Mouse (Mus musculus) stomach, embryonic 14.5 days (tissue): ENCODE results near the gene Tbc1d1. TPM values are rescaled to one million over a fixed set of nuclear protein-coding genes. Genes with fewer than 3 reads are reported as not detected.
"Not testable (repeated sequence)": the region's sequence is repeated elsewhere in the genome, so short reads cannot be mapped to it uniquely, and the experiment has no call there.

Experiments used
- ATAC-seq: fragments of 200-750 bp; cut with Nextera tagmentation; 2 replicates; pipeline ENCODE4 v1.8.0; 2017; ENCODE audit warnings: low read depth, moderate TSS enrichment; ENCODE audit not compliant: insufficient number of reproducible peaks, insufficient read depth, low FRiP score
- H3K27ac ChIP-seq: fragments of 300-500 bp; sonication (generic); 2 replicates; pipeline ENCODE4 v1.5.1; 2014; ENCODE audit warnings: mild to moderate bottlenecking, low read length, moderate library complexity, mixed read lengths
- H3K27me3 ChIP-seq: fragments of 300-500 bp; sonication (generic); 2 replicates; pipeline ENCODE4 v1.6.1; 2014; ENCODE audit warnings: low read length, control low read depth, mixed read lengths; ENCODE audit not compliant: control insufficient read depth, insufficient read depth
- H3K36me3 ChIP-seq: fragments of 300-500 bp; sonication (generic); 2 replicates; pipeline ENCODE4 v1.6.1; 2014; ENCODE audit warnings: mild to moderate bottlenecking, control low read depth, low read length, moderate library complexity, mixed read lengths; ENCODE audit not compliant: control insufficient read depth, insufficient read depth
- H3K4me1 ChIP-seq: fragments of 300-500 bp; sonication (generic); 2 replicates; pipeline ENCODE4 v1.6.1; 2014; ENCODE audit warnings: low read length, control low read depth, mixed read lengths; ENCODE audit not compliant: control insufficient read depth, insufficient read depth
- H3K4me2 ChIP-seq: fragments of 300-500 bp; sonication (generic); replicated peaks from 2 replicates; pipeline ENCODE4 v1.6.1; 2014; ENCODE audit warnings: low read depth, low read length, control low read depth
- H3K4me3 ChIP-seq: fragments of 300-500 bp; sonication (generic); 2 replicates; pipeline ENCODE4 v1.5.1; 2014; ENCODE audit warnings: low read depth, low read length, control low read depth
- H3K9ac ChIP-seq: fragments of 300-500 bp; sonication (generic); replicated peaks from 2 replicates; pipeline ENCODE4 v1.6.1; 2014; ENCODE audit warnings: low read depth, mild to moderate bottlenecking, control low read depth, low read length, moderate library complexity, mixed read lengths
- H3K9me3 ChIP-seq: fragments of 300-500 bp; sonication (generic); 2 replicates; pipeline ENCODE4 v1.6.1; 2016; ENCODE audit warnings: low read depth, low read length, control low read depth; ENCODE audit not compliant: control insufficient read depth
- WGBS: fragments of 180-500 bp; shearing (Covaris S2); extraction: QIAGEN DNeasy Blood & Tissue Kit; methylation state at CpG from one replicate; pipeline ENCODE4 v1.1.7; 2014; 5-methylcytosine and 5-hydroxymethylcytosine counted together
- polyA plus RNA-seq: library from polyadenylated mRNA; unstranded; fragments of >200 nt; fragmentation: Nextera tagmentation; extraction: Ambion mirVana; gene quantifications from 2 replicates; pipeline ENCODE4 v1.2.1, GENCODE M21; 2014

Tbc1d1 gene
- polyA plus RNA-seq, 1 experiment from 2014 or later = 37.2 TPM

- H3K27me3 ChIP-seq = no peaks in the 10 kb centered on the region
- WGBS = 85% methylated on average over 5 of the region's 5 CpGs
- no peak overlapping the region for H3K9ac ChIP-seq
- H3K9me3 ChIP-seq = no peaks in the 10 kb centered on the region
- 0 out of 2 replicates have a peak, but pooled peaks cover 7% of the 10 kb centered on the region for H3K4me1 ChIP-seq
- peaks cover 7% of the 10 kb centered on the region for H3K36me3 ChIP-seq
- H3K4me2 ChIP-seq = no peak overlapping the region
- no peak overlapping the region for H3K4me3 ChIP-seq
- H3K27ac ChIP-seq = 0 out of 2 replicates have a peak overlapping the region, but pooled peaks have one; percentile 3
- no peak for ATAC-seq
Measured at GRCm38 (mm10) chr5:64325741-64326355, 169.7 kb downstream of the Tbc1d1 start.

DNA sequence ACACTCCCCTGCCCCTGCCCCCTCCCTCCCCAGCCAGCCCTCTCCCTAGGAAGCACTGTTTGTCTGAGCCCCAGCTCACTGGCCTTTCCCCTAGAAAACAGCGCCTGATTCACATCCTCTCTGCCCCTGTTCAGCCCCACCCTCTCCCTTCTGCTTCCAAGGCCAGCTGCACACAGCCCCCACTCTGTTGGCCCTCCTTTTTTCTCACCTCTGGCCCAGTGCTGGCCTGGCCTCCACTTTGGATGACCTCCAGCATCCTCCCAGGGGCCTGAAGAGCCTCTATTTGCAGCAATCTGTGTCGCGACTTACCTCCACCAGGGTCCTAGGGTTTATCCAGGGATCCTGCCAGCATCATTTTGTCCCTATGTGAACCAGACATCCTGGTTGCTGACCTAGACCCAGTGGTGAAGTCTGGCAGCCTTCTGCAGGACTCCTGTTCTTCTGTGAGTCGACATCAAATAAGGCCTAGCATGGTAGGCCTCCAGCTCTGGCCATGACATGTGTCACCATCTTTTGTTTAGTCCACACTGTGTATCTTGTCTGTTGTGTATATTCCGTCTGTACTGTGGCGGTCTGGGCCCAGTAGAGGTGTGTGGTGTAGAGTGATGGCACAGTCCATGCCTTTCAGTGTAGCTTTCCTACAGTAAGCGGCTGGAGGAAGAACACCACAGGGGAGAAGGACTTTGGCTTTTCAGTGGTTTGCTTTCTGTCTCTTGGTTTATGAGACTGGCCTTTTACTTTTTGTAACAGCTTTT lies 170.5 kb downstream of the Tbc1d1 start:
- peak; percentile 51; the same call in 1 of the 2 replicates for ATAC-seq
- Histone ChIP-seq H3K4me1 (0 out of 2 replicates have a peak, but pooled peaks cover 7% of the 10 kb centered on the region), H3K9me3 (no peaks in the 10 kb centered on the region), H3K27ac (no peak overlapping the region), H3K9ac (no peak overlapping the region), H3K4me2 (no peak overlapping the region), H3K4me3 (no peak overlapping the region), H3K27me3 (no peaks in the 10 kb centered on the region), H3K36me3 (peaks cover 7% of the 10 kb centered on the region)
- WGBS = 68% methylated on average over 7 of the region's 7 CpGs

GRCm38 (mm10) chr5:64327212-64327902 lies 171.3 kb downstream of the Tbc1d1 start:
- Histone ChIP-seq H3K27ac (no peak overlapping the region), H3K9ac (no peak overlapping the region), H3K4me1 (0 out of 2 replicates have a peak, but pooled peaks cover 7% of the 10 kb centered on the region), H3K9me3 (no peaks in the 10 kb centered on the region), H3K27me3 (no peaks in the 10 kb centered on the region), H3K4me3 (no peak overlapping the region), H3K36me3 (peaks cover 7% of the 10 kb centered on the region), H3K4me2 (no peak overlapping the region)
- no peak for ATAC-seq
- WGBS = 88% methylated on average over 7 of the region's 7 CpGs

- Histone ChIP-seq H3K9ac (no peak overlapping the region), H3K27me3 (no peaks in the 10 kb centered on the region), H3K27ac (peak overlapping the region; percentile 52; the same call in 1 of the 2 replicates), H3K4me2 (no peak overlapping the region), H3K9me3 (no peaks in the 10 kb centered on the region), H3K4me1 (peaks cover 10% of the 10 kb centered on the region; the same call in 1 of the 2 replicates), H3K4me3 (no peak overlapping the region), H3K36me3 (peaks cover 23% of the 10 kb centered on the region)
- 35% methylated on average over 7 of the region's 7 CpGs for WGBS
- ATAC-seq = peak; percentile 56; the same call in 1 of the 2 replicates
Measured at GRCm38 (mm10) chr5:64336767-64337408, 180.8 kb downstream of the Tbc1d1 start.

DNA sequence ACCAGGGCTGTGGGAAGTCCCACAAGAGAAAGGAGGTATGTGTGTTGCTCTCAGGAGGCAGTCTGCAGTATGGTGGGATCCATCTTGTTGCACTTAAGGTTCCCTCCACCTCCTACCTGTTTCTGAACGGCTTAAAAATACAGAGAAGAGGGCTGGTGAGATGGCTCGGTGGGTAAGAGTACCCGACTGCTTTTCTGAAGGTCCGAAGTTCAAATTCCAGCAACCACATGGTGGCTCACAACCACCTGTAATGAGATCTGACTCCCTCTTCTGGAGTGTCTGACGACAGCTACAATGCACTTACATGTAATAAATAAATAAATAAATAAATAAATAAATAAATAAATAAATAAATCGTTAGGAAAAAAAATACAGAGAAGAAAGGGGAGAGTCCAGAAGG lies 182.7 kb downstream of the Tbc1d1 start:
- H3K36me3 ChIP-seq = peaks cover 19% of the 10 kb centered on the region
- not testable (repeated sequence) for H3K4me2 ChIP-seq, H3K27ac ChIP-seq, H3K4me1 ChIP-seq, H3K4me3 ChIP-seq, H3K9me3 ChIP-seq, H3K27me3 ChIP-seq, H3K9ac ChIP-seq, ATAC-seq
- WGBS = 76% methylated on average over 6 of the region's 6 CpGs

DNA sequence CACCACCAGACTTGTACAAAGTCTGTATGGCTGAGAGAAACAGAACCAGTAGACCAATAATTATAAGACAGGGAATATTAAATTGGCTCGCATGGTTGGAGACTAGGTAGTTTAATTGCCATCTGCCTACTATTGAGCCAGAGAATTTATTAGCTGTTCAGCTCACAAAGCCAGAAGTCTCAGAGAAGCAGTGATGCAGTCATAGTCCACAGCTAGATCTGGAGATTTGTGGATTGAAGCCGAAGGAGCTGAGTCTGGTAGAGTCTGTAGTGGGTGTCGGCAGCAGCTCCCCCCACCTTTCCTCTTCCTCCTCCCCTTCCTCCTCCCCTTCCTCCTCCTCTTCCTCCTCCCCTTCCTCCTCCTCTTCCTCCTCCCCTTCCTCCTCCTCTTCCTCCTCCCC lies 184.3 kb downstream of the Tbc1d1 start:
- no peak for ATAC-seq
- Histone ChIP-seq H3K27ac (no peak overlapping the region), H3K4me1 (peaks cover 17% of the 10 kb centered on the region), H3K4me2 (no peak overlapping the region), H3K9ac (no peak overlapping the region), H3K27me3 (no peaks in the 10 kb centered on the region), H3K4me3 (no peak overlapping the region), H3K36me3 (peaks cover 16% of the 10 kb centered on the region), H3K9me3 (no peaks in the 10 kb centered on the region)
- WGBS = 92% methylated on average over 3 of the region's 3 CpGs

DNA sequence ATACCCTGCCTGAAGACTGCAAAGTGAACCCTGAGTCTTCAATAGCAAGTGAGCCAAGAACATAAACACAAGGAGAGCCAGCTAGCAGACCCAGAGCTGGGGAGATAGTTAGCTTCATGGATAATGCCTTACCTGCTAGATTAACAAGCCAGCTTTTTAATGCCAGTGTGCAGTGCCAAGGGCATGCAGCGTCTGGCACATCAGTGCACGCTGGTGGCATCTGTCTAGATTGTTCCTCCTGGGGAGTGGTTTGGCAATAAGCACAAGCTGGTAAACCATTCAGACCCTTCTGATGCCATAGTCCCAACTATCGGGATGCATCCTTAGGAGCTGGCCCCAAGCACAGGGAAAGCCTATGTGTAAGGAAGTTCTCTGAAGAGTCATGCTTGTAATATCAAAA lies 185.6 kb downstream of the Tbc1d1 start:
- Histone ChIP-seq H3K4me1 (peaks cover 14% of the 10 kb centered on the region), H3K27ac (no peak overlapping the region), H3K4me3 (no peak overlapping the region), H3K27me3 (no peaks in the 10 kb centered on the region), H3K4me2 (no peak overlapping the region), H3K36me3 (peaks cover 12% of the 10 kb centered on the region), H3K9me3 (no peaks in the 10 kb centered on the region), H3K9ac (no peak overlapping the region)
- 96% methylated on average over 3 of the region's 3 CpGs for WGBS
- ATAC-seq = no peak

- H3K4me3 ChIP-seq = no peak overlapping the region
- H3K4me1 ChIP-seq = peaks cover 9% of the 10 kb centered on the region
- H3K27ac ChIP-seq = no peak overlapping the region
- H3K9ac ChIP-seq = no peak overlapping the region
- H3K4me2 ChIP-seq = no peak overlapping the region
- ATAC-seq = no peak
- 74% methylated on average over 10 of the region's 10 CpGs for WGBS
- H3K27me3 ChIP-seq = no peaks in the 10 kb centered on the region
- H3K9me3 ChIP-seq = no peaks in the 10 kb centered on the region
- H3K36me3 ChIP-seq = peaks cover 12% of the 10 kb centered on the region
Measured at GRCm38 (mm10) chr5:64342138-64342537, 186.0 kb downstream of the Tbc1d1 start.
